Mouse (Mus musculus) hindbrain, embryonic 12.5 days (tissue): ENCODE measurements around the gene Lsp1. TPM values are rescaled to one million over a fixed set of nuclear protein-coding genes. Genes with fewer than 3 reads are reported as not detected.

ENCODE experiments used
- ATAC-seq: fragments of 200-750 bp; cut with Nextera tagmentation; 2 replicates; pipeline ENCODE4 v1.8.0; 2017; ENCODE audit warnings: moderate TSS enrichment; ENCODE audit not compliant: low FRiP score
- H3K27ac ChIP-seq: fragments of 300-500 bp; sonication (generic); 2 replicates; pipeline ENCODE4 v1.5.1; 2016; ENCODE audit warnings: mild to moderate bottlenecking
- H3K27me3 ChIP-seq: fragments of 300-500 bp; sonication (generic); 2 replicates; pipeline ENCODE4 v1.6.1; 2016; ENCODE audit warnings: mild to moderate bottlenecking
- H3K36me3 ChIP-seq: fragments of 300-500 bp; sonication (generic); 2 replicates; pipeline ENCODE4 v1.6.1; 2016; ENCODE audit warnings: mild to moderate bottlenecking
- H3K4me1 ChIP-seq: fragments of 300-500 bp; sonication (generic); 2 replicates; pipeline ENCODE4 v1.6.1; 2016
- H3K4me2 ChIP-seq: fragments of 300-500 bp; sonication (generic); replicated peaks from 2 replicates; pipeline ENCODE4 v1.6.1; 2016; ENCODE audit warnings: mild to moderate bottlenecking
- H3K4me3 ChIP-seq: fragments of 300-500 bp; sonication (generic); 2 replicates; pipeline ENCODE4 v1.5.1; 2016; ENCODE audit warnings: mild to moderate bottlenecking
- H3K9ac ChIP-seq: fragments of 300-500 bp; sonication (generic); 2 replicates; pipeline ENCODE4 v1.6.1; 2016; ENCODE audit warnings: mild to moderate bottlenecking, moderate library complexity
- H3K9me3 ChIP-seq: fragments of 300-500 bp; sonication (generic); replicated peaks from 2 replicates; pipeline ENCODE4 v1.6.1; 2016; ENCODE audit warnings: mild to moderate bottlenecking
- WGBS: fragments of 180-500 bp; shearing (Covaris S2); methylation state at CpG from one replicate; pipeline ENCODE4 v1.1.7; 2016; 5-methylcytosine and 5-hydroxymethylcytosine counted together
- polyA plus RNA-seq: library from polyadenylated mRNA; unstranded; fragments of >200 nt; fragmentation: Nextera tagmentation; extraction: Ambion mirVana; gene quantifications from 2 replicates; pipeline ENCODE4 v1.2.1, GENCODE M21; 2016

The Lsp1 gene
- polyA plus RNA-seq, 1 experiment from 2014 or later, result 9.6 TPM

- Histone ChIP-seq H3K4me1 (peaks cover 29% of the 10 kb centered on the region), H3K4me3 (no peak overlapping the region), H3K27me3 (no peaks in the 10 kb centered on the region), H3K4me2 (no peak overlapping the region), H3K36me3 (no peaks in the 10 kb centered on the region), H3K27ac (0 out of 2 replicates have a peak overlapping the region, but pooled peaks have one; percentile 57), H3K9me3 (no peaks in the 10 kb centered on the region), H3K9ac (no peak overlapping the region)
- ATAC-seq, result peak; percentile 47; the same call in 1 of the 2 replicates
- 17% methylated on average over 4 of the region's 4 CpGs for WGBS
These were observed 10.3 kb downstream of the Lsp1 start for GRCm38 (mm10) chr7:142470808-142471413.

- Histone ChIP-seq H3K36me3 (no peaks in the 10 kb centered on the region), H3K9ac (peak overlapping the region; percentile 38), H3K27ac (peak overlapping the region; percentile 57), H3K9me3 (no peaks in the 10 kb centered on the region), H3K4me1 (peaks cover 29% of the 10 kb centered on the region), H3K27me3 (no peaks in the 10 kb centered on the region), H3K4me3 (no peak overlapping the region), H3K4me2 (no peak overlapping the region)
- ATAC-seq, result 0 out of 2 replicates have a peak, but pooled peaks have one; percentile 16
- 36% methylated on average over 6 of the region's 6 CpGs for WGBS
These were observed 10.8 kb downstream of the Lsp1 start for GRCm38 (mm10) chr7:142471414-142471861.

- peaks cover 29% of the 10 kb centered on the region for H3K4me1 ChIP-seq
- 0 out of 2 replicates have a peak overlapping the region, but pooled peaks have one; percentile 11 for H3K4me2 ChIP-seq
- no peaks in the 10 kb centered on the region for H3K9me3 ChIP-seq
- 0 out of 2 replicates have a peak, but pooled peaks have one; percentile 19 for ATAC-seq
- 28% methylated on average over 15 of the region's 15 CpGs for WGBS
- H3K27ac ChIP-seq, result peak overlapping the region; percentile 57
- H3K27me3 ChIP-seq, result no peaks in the 10 kb centered on the region
- H3K9ac ChIP-seq, result peak overlapping the region; percentile 38
- no peak overlapping the region for H3K4me3 ChIP-seq
- H3K36me3 ChIP-seq, result no peaks in the 10 kb centered on the region
These were observed 11.4 kb downstream of the Lsp1 start for GRCm38 (mm10) chr7:142471884-142472570.

- no peak for ATAC-seq
- no peaks in the 10 kb centered on the region for H3K9me3 ChIP-seq
- H3K4me2 ChIP-seq, result no peak overlapping the region
- H3K9ac ChIP-seq, result no peak overlapping the region
- no peak overlapping the region for H3K4me3 ChIP-seq
- H3K27ac ChIP-seq, result no peak overlapping the region
- 89% methylated on average over 4 of the region's 4 CpGs for WGBS
- no peaks in the 10 kb centered on the region for H3K27me3 ChIP-seq
- no peaks in the 10 kb centered on the region for H3K36me3 ChIP-seq
- H3K4me1 ChIP-seq, result peaks cover 29% of the 10 kb centered on the region
These were observed 12.3 kb downstream of the Lsp1 start for GRCm38 (mm10) chr7:142472936-142473335.

- no peak overlapping the region for H3K27ac ChIP-seq
- 90% methylated on average over 2 of the region's 2 CpGs for WGBS
- H3K9ac ChIP-seq, result no peak overlapping the region
- H3K4me1 ChIP-seq, result peaks cover 29% of the 10 kb centered on the region
- no peaks in the 10 kb centered on the region for H3K9me3 ChIP-seq
- no peak for ATAC-seq
- no peaks in the 10 kb centered on the region for H3K27me3 ChIP-seq
- H3K4me2 ChIP-seq, result no peak overlapping the region
- no peak overlapping the region for H3K4me3 ChIP-seq
- no peaks in the 10 kb centered on the region for H3K36me3 ChIP-seq
These were observed 12.9 kb downstream of the Lsp1 start for GRCm38 (mm10) chr7:142473476-142473875.

GRCm38 (mm10) chr7:142474799-142475198 is 14.2 kb downstream of the Lsp1 start:
- Histone ChIP-seq H3K36me3 (no peaks in the 10 kb centered on the region), H3K9me3 (no peaks in the 10 kb centered on the region), H3K4me1 (peaks cover 29% of the 10 kb centered on the region), H3K4me3 (no peak overlapping the region), H3K4me2 (no peak overlapping the region), H3K9ac (no peak overlapping the region), H3K27ac (no peak overlapping the region), H3K27me3 (no peaks in the 10 kb centered on the region)
- peak; percentile 14; the same call in 1 of the 2 replicates for ATAC-seq
- WGBS, result 79% methylated on average over 14 of the region's 14 CpGs

- H3K9me3 ChIP-seq, result no peaks in the 10 kb centered on the region
- H3K27ac ChIP-seq, result no peak overlapping the region
- WGBS, result 70% methylated on average over 7 of the region's 7 CpGs
- no peaks in the 10 kb centered on the region for H3K36me3 ChIP-seq
- H3K4me1 ChIP-seq, result peaks cover 29% of the 10 kb centered on the region
- H3K27me3 ChIP-seq, result no peaks in the 10 kb centered on the region
- no peak overlapping the region for H3K9ac ChIP-seq
- ATAC-seq, result no peak
- H3K4me3 ChIP-seq, result no peak overlapping the region
- H3K4me2 ChIP-seq, result no peak overlapping the region
These were observed 15.0 kb downstream of the Lsp1 start for GRCm38 (mm10) chr7:142475641-142476040.

GRCm38 (mm10) chr7:142476271-142476670 is 15.7 kb downstream of the Lsp1 start:
- Histone ChIP-seq H3K4me2 (no peak overlapping the region), H3K36me3 (no peaks in the 10 kb centered on the region), H3K27ac (no peak overlapping the region), H3K27me3 (no peaks in the 10 kb centered on the region), H3K4me3 (no peak overlapping the region), H3K9ac (no peak overlapping the region), H3K4me1 (peaks cover 29% of the 10 kb centered on the region), H3K9me3 (no peaks in the 10 kb centered on the region)
- ATAC-seq, result no peak
- 84% methylated on average over 5 of the region's 5 CpGs for WGBS

- Histone ChIP-seq H3K27me3 (no peaks in the 10 kb centered on the region), H3K4me1 (peaks cover 29% of the 10 kb centered on the region), H3K9me3 (no peaks in the 10 kb centered on the region), H3K27ac (no peak overlapping the region), H3K4me3 (no peak overlapping the region), H3K4me2 (no peak overlapping the region), H3K36me3 (no peaks in the 10 kb centered on the region), H3K9ac (no peak overlapping the region)
- no peak for ATAC-seq
- WGBS, result 80% methylated on average over 13 of the region's 13 CpGs
These were observed 16.3 kb downstream of the Lsp1 start for GRCm38 (mm10) chr7:142476795-142477452.

GRCm38 (mm10) chr7:142478001-142478400 is 17.4 kb downstream of the Lsp1 start:
- Histone ChIP-seq H3K4me2 (no peak overlapping the region), H3K27me3 (no peaks in the 10 kb centered on the region), H3K4me1 (peaks cover 34% of the 10 kb centered on the region), H3K36me3 (no peaks in the 10 kb centered on the region), H3K27ac (no peak overlapping the region), H3K9me3 (no peaks in the 10 kb centered on the region), H3K9ac (no peak overlapping the region), H3K4me3 (no peak overlapping the region)
- 91% methylated on average over 6 of the region's 6 CpGs for WGBS
- no peak for ATAC-seq

GRCm38 (mm10) chr7:142478574-142478973 is 18.0 kb downstream of the Lsp1 start:
- Histone ChIP-seq H3K36me3 (no peaks in the 10 kb centered on the region), H3K27me3 (no peaks in the 10 kb centered on the region), H3K4me3 (no peak overlapping the region), H3K9ac (no peak overlapping the region), H3K9me3 (no peaks in the 10 kb centered on the region), H3K4me2 (no peak overlapping the region), H3K4me1 (peaks cover 40% of the 10 kb centered on the region), H3K27ac (no peak overlapping the region)
- 50% methylated on average over 2 of the region's 2 CpGs for WGBS
- ATAC-seq, result no peak

- Histone ChIP-seq H3K27ac (no peak overlapping the region), H3K27me3 (no peaks in the 10 kb centered on the region), H3K4me1 (peaks cover 40% of the 10 kb centered on the region)
These were observed 18.7 kb downstream of the Lsp1 start for GRCm38 (mm10) chr7:142479307-142479706.

More at GRCm38 (mm10) chr7:142479307-142479706, 18.7 kb downstream of the Lsp1 start:
- ATAC-seq, result no peak
- no peak overlapping the region for H3K4me2 ChIP-seq
- H3K9ac ChIP-seq, result no peak overlapping the region
- H3K36me3 ChIP-seq, result no peaks in the 10 kb centered on the region
- H3K4me3 ChIP-seq, result no peak overlapping the region
- no peaks in the 10 kb centered on the region for H3K9me3 ChIP-seq
